Mouse (Mus musculus) lung, postnatal 0 days (tissue): ENCODE results near the gene Bcl2l1.

Source experiments
- CTCF ChIP-seq: IDR thresholded peaks from 2 replicates; pipeline ENCODE4 v1.5.1; 2016; ENCODE audit warnings: antibody characterized with exemption, mild to moderate bottlenecking
- EP300 ChIP-seq: IDR thresholded peaks from 2 replicates; pipeline ENCODE4 v1.6.1; 2016; ENCODE audit warnings: antibody characterized with exemption, mild to moderate bottlenecking, control low read depth

GRCm38 (mm10) chr2:152739842-152740260 is 91.7 kb downstream of the Bcl2l1 start:
- no peak for TF ChIP-seq CTCF
- no peak; the same call in 1 of the 2 replicates for TF ChIP-seq EP300
